Mouse (Mus musculus) cerebellum, adult 2 months (tissue): Measurements from ENCODE around the gene Kat2b.

ENCODE experiments used
- CTCF ChIP-seq: fragments of 200-500 bp; IDR thresholded peaks from 2 replicates; pipeline ENCODE4 v1.5.1; 2011; ENCODE audit warnings: low read depth, mild to moderate bottlenecking, control low read depth, low read length, moderate library complexity, borderline replicate concordance; ENCODE audit not compliant: insufficient read depth
- POLR2A ChIP-seq: fragments of 200-500 bp; IDR thresholded peaks from 2 replicates; pipeline ENCODE4 v1.6.1; 2011; ENCODE audit warnings: low read length, control low read depth, borderline replicate concordance; ENCODE audit not compliant: insufficient read depth

GRCm38 (mm10) chr17:53620611-53621010 is 54.0 kb downstream of the Kat2b start:
- TF ChIP-seq CTCF (no peak), POLR2A (no peak)
